Mouse (Mus musculus): Measurements from ENCODE around the gene Adad2.

Gene Adad2

DNA sequence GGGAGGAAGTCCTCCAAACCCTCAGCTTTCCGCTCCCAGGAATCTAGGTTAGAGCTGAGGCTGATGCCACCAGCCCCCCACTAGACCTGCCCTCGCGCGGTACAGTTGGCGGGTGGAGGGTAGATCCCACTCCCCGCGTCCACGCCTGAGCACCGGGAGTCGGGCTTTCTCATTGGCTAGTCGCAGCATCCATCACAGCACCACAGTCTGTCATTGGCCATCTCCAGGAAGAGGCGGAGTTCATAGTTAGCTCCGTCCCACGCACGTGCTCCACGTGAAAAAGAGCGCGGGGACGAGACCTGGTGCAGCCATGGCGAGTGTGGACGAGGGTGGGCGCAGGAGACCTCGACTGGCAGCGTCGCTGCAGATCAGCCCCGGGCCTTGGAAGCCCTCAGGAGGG is at the start of gene Adad2:
Gene Adad2 (plus strand): TSS at position 277 of the 400 bp plus-strand sequence.
- no peak for DNase-seq

DNA sequence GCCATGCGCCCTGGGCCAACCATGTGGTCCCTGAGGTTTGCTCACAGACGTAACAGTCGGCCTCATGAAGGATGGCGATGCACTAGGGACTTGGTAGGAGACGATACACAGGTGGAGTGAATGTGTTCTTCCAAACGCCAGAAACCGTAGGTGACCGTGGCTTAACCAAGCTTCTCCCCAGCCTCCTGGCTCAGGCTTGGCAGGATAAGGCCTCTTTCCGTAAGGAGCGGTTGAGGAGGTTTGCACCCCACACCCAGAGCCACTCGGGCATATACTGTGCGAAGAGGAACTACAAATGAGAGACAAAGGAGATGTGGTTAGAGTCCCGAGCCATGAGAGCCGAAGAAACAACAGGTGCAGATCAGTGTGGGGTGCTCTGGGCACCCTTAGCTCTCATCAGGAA is 48.7 kb upstream of the Adad2 start:
- DNase-seq, result no peak

DNA sequence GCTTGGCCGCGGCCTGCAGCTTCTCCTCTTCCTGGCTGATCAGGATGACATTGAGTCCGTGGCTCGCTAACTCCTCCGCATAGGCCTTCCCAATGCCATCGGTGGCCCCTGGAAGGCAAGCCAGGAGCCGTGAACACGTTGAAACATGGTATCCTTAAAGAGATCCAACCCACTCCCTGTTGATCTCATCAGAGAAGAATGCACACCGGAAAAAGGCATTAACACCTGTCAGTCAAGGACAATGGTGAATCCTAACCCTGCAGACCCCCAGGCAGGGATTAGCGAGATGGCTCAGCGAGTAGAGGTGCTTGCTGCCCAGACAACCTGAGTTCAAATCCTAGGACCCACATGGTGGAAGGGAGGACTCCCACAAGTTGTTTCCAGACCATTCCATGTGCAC is 46.2 kb upstream of the Adad2 start:
- no peak for DNase-seq

DNA sequence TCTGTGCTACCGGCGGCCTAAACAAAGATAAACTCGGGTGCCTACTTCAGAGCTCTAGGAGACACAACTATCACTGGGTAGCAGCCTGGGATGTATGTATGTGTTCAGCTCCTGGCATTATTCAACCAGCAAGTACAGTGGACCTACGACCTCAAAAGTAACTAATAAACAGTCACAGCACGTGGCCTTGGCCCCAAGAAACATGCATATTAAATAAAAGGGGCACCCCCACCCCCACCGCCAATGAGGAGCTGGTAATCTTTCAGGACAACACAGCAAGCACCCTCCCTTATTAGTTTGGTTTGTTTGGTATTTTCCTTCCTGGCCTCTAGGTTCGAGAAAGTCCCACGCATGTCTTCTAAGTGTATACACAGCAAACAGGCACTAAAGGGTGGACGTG is 44.3 kb upstream of the Adad2 start:
- DNase-seq, result no peak

DNA sequence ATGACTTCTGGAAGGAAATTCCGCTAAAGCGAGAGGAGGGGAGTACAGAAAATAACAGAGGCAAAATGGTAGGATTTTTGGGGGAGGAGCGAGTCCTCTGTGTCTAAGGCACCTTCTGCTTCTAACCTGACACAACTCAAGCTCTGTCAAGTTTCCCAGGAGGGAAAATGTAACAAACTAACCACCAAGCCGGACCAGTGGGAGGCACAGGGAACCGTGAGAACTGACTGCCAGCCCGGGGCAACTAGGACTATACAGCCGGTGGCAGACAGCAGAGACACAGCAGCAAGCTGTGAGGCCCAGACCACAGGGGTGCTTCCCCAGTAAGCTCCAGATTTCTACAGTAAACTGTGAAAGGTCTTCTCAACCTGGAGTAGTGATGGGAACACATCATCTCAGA is 43.6 kb upstream of the Adad2 start:
- no peak for DNase-seq

DNA sequence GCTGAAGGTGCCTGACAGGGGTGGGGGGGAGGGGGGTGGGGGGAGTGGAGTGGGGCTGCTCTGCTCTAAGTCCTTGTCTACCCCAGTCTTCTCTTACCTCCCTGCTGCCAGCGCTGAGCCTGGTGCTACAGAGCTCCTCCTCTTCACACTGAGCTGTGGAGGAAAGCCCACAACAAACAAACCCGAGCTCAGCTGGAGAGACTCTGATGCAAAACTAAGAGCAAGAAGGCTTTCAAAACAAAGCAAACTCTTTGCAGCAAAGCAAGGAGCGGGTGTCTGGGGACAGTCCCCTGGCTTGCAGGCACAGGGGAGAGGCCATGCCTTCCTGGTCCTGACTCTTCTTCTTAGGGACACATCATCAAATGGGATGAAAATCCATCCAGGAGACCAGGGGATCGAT is 42.7 kb upstream of the Adad2 start:
- DNase-seq, result no peak

DNA sequence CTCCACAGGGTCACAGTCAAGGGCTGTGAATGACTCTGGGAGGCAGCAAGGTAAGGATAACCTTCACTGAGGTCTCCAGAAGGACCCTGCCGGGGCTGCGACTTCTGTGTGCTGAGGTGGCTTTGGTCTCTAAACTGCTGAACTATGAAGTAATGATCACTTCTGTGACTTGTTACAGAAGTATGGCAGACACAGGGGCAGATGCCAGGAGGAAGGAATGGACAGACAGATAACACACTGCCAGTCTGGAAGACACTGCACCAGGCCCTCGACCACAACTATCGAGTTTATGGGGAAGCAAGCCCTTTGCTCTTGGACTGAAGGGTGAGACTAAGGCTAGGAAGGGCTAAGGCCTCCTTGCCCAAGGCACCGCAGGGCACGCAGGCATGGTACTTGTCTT is 41.4 kb upstream of the Adad2 start:
- no peak for DNase-seq

DNA sequence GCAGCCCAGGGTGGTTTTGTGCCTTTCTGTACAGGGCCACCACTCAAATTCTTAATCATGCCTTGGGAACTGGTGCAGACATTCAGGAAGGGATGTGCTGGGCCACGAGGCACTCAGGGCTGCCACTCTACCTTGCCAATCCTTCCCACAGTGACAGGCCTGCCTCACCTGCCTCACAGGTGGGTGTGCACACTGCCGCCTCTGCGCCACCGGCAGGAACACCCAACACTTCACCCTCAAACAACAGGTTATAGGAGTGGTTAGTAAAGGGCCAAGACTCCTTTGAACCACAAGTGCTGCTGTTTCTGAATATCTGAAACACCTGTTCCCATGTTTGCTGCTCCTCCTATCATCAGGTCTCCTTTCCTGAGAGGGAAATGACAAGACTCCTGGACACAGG is 40.1 kb upstream of the Adad2 start:
- DNase-seq, result no peak

DNA sequence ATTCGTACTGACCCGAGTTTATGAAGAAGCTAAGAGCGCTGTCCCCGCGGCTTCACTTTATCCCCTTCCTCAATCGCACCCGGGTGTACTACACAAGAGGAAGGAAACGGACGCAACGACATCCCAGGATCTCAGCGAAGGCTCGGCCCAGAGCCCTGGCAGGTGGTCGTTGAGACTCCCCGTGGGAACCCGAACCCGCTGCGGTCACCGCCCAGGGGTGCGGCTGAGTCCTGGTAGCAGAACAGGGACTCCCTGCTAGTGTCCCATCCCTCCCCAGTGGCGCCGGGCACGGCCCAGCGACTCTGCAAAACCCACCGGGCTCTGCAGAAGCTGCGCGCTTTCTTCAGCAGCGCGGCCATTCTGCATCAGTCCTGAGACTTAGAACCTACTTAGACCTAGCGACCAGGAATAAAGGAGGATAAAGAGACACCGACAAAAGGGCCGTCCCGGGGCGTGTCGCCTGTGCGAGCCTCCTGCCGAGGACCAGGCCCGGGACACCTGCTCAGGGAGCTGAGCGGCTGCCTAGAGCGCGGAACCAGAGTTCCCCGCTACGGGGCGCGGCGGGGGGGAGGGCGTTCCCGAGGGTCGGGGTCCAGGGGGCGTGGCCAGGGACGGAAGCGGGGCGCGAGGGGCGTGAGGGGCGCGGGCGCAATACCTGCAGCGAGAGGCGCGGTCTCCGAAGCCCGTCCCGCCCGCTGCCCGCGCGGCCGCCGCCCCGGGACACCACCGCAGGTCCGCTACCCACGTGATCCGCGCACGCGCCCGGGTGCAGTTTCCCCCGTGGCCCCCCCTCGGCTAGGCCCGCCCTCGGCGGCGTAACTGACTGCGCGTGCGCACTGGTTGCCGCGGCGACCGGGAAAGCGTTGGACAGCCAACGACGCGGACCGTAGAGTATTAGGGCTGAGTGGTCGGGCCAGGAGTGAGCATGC is 37.8 kb upstream of the Adad2 start, which contains the start of the genes Hsdl1 and Dnaaf1:
Gene Hsdl1 (minus strand): TSS at position 747 of the 929 bp plus-strand sequence.
Gene Dnaaf1 (plus strand): TSS at position 799 of the 929 bp plus-strand sequence.
- DNase-seq, result peak; percentile 98

DNA sequence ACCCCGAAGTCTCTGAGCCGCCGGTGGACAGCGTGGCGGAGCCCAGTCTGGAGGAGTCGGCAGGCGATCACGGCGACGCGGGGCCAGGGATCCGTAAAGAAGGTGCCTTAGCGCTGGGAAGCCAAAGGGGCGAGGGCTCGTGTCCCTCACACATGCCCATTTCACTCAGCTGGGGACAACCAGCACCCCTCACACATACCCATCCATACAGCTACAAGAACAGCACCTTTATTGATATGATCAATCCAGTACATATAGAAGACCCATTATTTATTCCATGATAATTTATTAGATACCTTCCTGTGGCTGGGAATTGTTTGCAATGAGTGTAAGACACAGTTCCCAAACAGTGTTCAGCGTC is 37.2 kb upstream of the Adad2 start:
- DNase-seq, result no peak

DNA sequence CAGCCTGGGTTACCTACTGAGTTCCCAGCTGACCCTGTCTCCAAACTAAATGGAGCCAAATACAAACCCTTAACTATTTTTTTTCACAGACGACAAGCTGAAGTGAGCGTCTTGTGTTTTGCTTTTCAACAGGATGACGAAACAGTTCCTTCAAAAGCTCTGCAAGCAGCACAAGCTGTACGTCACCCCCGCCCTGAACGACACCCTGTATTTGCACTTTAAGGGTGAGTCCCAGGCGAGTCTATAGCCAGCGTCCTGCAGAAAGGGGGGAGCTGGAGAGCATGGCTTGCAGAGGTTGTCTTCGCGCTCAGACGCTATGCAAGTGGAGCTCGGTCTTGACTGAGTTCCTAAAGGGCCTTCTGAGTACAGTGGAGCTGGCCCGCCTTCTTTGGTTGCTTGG is 33.5 kb upstream of the Adad2 start:
- no peak for DNase-seq

DNA sequence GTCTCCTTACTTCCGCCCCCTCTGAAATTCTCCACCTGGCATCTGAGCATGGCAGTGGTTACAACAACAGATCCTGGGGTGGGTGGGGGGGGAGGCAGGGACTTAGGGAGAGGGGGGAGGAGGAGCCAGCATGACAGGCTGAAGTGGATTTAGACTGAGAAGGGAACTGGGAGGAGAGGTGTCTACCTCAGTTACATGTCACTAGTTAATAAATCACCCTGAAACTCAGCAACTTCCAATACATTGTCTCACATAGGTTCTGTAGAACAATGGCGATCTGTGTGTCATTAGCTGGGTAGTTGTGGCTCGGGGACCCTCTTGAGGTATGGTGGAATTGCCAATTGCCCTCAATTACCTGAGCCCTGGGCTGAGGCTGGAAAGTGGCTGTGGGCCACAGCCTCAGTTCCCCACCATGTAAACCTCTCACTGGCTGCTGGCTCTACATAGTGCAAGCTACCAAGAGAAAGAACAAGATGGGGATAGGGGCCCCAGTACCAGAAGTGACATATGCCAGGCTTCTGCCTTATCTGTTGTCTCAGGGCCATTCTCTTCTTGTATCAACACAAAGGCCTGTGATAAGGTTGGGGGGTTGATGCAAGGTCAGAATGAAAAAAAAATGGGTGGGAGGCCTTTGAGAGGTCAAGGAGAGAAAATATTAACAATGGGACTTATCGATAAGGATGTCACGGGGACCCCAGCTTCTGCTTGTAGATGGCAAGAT is 31.9 kb upstream of the Adad2 start:
- no peak for DNase-seq

DNA sequence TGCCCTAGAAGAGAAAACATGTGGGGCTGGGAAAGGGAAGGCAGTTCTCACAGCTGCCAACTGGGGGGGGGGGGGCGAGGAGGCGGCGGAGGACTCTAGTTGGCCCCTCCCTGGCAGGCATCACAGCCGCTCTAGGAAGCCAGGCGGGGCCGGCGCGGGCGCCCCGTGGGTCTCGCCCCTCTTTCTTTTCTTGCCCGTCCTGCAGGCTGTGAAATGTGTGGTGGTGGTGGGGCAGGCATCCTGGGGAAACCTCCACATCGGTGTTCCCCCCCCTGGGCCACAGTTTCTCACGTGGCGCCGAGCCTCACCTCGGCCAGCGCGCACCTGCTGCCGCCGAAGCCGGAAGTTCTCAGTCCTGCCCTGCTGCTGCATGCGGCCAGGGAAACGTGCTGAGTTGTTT is 26.6 kb upstream of the Adad2 start:
- no peak for DNase-seq

DNA sequence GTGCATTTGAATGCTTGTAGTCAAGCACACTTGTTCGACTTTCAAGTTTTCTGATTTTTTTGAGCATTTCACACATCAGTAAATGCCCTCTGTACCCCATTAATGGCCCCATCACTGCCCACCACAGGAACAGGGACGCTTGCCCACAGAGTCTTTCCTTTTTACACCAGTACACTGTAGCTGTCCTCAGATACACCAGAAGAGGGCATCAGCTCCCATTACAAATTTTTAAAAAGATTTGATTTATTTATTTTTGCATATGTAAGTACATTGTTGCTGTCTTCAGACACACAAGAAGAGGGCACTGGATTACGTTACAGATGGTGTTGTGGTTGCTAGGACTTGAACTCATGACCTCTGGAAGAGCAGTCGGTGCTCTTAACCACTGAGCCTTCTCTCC is 24.2 kb upstream of the Adad2 start:
- DNase-seq, result no peak

DNA sequence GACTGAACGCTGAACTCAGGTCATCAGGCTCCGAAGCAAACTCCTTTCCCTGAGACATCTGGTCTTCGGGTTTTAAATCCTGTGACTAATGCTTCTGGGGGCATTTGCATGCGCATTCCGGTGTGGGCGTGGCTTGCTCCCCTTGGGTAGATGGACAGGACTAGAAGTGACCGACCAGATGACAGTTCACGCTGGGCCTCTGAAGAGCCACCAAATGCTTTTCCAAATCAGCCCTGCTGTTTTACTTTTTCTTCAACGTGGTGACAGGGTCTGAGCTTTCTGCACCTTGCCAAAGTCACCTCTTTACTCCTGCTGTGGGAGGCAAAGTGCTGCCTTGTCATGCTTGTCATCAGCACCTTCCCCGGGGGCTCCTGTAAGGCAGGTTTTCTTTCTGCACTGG is 23.7 kb upstream of the Adad2 start:
- no peak for DNase-seq

DNA sequence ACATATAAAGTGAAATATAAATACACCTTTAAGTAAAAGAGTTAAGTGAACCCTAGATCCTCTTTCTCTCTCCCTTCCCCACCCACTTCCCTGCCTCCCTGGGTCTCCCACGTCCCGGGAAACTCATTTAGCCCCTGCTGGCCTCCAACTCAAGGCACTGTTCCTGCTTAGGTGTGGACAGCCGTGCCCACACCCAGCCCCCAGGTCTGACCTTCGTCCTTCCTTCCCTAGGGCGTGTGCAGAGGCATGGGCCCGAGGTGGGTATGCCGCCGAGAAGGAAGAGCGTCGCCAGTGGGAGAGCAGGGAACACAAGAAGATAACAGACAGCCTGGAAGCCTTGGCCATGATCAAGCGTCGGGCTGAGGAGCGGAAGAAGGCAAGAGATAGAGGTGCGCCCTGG is 22.2 kb upstream of the Adad2 start:
- no peak for DNase-seq

DNA sequence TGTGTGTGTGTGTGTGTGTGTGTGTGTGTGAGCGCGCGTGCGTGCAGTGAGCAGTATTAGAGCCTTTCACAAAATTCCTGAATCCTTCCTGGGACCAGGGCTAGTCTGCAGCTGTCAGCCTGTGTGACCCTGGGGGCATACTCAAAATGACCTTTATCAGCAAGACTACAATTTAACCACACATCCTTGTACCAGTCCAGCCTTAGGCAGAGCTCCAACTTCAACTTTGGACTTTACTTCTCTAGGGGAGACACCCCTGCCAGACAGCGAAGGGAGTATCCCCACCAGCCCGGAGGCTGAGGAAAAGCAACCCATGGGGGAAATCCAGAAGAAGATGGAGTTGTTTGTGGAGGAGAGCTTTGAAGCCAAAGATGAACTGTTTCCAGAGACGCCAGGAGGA is 21.1 kb upstream of the Adad2 start:
- no peak for DNase-seq

DNA sequence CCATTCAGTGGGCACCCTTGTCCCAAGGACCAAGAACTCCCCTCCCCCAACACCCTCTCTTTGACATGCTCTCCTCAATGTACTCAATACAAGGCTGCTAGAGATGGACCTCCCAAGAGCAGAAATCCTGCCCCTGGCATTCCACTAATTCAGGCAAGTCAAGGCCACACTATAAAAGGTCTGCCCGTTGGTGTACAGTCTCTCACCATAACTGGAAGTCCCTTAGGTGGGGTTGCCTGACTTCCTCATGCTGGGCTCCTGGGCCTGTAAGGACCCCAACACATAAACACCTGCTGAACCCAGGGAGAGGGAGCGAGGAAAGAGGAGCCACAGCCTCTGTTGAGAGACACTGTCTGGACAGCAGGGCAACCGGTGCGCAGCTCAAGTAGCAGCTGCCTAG is 8.8 kb upstream of the Adad2 start:
- no peak for DNase-seq

DNA sequence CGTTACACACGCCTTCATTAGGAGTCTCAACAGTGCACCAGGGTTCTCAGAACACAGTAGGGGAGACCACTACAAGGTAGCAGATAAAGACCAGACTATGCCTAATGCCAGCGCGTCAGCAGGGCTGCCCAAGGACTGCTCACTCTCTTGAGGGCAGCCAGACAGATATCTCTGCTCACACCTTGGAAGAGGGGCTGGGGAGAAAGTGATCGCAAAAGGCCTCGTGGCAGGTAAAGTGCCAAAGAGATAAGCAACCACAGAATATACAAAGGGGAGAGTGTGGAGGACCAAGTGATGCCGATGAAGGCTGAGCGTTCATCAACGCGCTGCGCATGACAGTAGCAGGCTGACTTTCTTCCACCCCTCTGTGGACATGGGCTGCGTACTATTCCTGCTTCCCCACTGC is 8.1 kb upstream of the Adad2 start:
- DNase-seq, result no peak

DNA sequence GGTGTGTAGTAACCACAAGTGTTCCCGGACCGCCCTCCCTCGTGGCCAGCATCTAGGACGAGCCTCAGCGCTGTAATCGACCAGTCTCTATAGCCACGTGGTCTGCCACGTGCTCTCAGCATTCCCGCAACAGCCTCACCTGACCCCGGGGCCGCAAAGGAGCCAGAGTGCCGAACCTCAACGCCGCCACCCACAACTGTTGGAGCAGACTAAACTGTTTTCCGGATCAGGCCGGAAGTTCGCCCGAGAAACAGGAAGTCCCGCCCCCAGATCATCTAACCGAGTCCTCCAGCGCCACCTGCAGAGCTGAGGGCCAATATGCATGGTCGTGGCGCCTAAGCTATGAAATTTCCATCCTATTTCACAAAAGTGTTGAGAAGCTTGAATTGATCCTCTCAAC is 7.6 kb upstream of the Adad2 start, which contains the start of gene Taf1c:
Gene Taf1c (minus strand): TSS at position 227 of the 400 bp plus-strand sequence.
- peak; percentile 96 for DNase-seq

DNA sequence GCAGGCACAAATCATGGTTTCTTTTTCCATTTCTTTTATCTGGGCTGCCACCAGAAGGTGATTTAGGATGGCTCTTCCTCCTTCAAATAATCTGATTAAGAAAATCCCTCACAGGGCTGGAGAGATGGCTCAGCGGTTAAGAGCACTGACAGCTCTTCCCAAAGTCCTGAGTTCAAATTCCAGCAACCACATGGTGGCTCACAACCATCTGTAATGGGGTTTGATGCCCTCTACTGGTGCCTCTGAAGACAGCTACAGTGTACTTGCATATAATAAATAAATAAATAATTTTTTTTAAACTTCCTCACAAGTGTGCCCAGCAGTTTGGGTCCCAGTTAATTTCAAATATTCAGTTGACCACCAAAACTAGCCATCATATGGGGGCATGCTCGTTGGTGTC is 6.3 kb upstream of the Adad2 start:
- no peak for DNase-seq

DNA sequence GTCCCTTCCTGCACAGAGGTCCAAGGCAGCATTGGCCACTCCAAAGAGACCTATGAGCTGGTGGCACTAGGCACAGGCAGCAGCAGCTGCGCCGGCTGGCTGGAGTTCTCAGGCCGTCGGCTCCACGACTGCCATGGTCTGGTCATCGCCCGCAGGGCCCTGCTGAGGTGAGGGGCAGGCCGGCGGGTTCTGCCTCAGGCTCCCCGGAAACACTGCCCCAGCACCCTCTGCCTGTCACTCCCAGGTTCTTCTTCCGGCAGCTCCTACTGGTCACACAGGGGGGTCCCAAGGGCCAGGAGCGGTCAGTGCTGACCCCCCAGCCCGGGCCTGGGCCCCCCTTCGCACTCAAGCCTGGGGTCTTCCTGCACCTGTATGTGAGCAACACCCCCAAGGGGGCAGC is 2.5 kb downstream of the Adad2 start:
- no peak for DNase-seq

DNA sequence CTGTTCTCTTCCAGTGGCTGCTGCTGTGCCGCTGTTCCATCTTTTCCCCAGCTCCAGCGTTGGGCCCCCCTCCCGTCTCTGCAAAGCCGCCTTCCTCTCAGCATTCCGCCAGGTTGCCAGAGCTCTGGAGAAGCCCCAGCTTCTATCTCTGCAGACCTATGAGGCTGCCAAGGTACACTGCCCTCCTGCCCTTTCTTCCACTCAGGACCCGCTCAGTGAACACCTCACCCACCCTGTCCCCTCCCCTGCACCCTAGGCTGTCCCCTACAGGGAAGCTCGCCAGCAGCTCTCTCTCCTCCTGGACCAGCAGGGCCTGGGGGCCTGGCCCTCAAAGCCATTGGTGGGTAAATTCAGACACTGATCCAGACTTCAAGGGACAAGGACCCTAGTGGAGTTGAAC is 3.8 kb downstream of the Adad2 start:
- DNase-seq, result no peak

DNA sequence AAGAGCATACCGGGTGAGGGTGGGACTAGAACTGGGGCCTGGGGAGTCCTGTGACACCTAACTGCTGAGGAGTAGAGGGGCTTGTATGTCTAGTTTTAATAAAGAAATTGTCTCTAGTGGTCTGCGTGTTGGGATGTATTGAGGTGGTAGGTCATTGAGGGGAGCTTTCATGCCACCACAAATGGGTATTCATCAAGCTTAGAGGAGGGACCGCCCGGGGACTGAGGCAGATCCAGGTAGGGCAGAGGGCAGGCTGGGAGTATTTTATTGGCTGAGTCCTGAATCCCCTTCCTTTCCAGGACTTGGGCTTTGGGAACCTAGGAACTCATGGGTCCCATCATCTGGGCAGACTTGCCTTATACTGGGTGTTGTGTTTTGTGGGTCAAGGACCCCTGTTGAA is 4.3 kb downstream of the Adad2 start:
- no peak for DNase-seq

Measured in right cerebral cortex, postnatal 4 days (tissue).